Mouse (Mus musculus) lung, embryonic 16.5 days (tissue): Measurements from ENCODE around the gene Tpst2. TPM values are rescaled to one million over a fixed set of nuclear protein-coding genes. Genes with fewer than 3 reads are reported as not detected.

ENCODE experiments used
- ATAC-seq: fragments of 200-750 bp; cut with Nextera tagmentation; 2 replicates; pipeline ENCODE4 v1.8.0; 2017; ENCODE audit warnings: low read depth, mild to moderate bottlenecking, moderate library complexity
- H3K27ac ChIP-seq: fragments of 300-500 bp; sonication (generic); 2 replicates; pipeline ENCODE4 v1.5.1; 2014; ENCODE audit warnings: mild to moderate bottlenecking, control low read depth, low read length
- H3K27me3 ChIP-seq: fragments of 300-500 bp; sonication (generic); 2 replicates; pipeline ENCODE4 v1.6.1; 2014; ENCODE audit warnings: low read depth, low read length, mixed read lengths; ENCODE audit not compliant: control insufficient read depth, insufficient read depth
- H3K36me3 ChIP-seq: fragments of 300-500 bp; sonication (generic); 2 replicates; pipeline ENCODE4 v1.6.1; 2014; ENCODE audit warnings: low read length; ENCODE audit not compliant: control insufficient read depth, insufficient read depth
- H3K4me1 ChIP-seq: fragments of 300-500 bp; sonication (generic); replicated peaks from 2 replicates; pipeline ENCODE4 v1.6.1; 2014; ENCODE audit warnings: low read length, mixed read lengths; ENCODE audit not compliant: control insufficient read depth, insufficient read depth
- H3K4me2 ChIP-seq: fragments of 300-500 bp; sonication (generic); 2 replicates; pipeline ENCODE4 v1.6.1; 2014; ENCODE audit warnings: low read depth, low read length, control low read depth
- H3K4me3 ChIP-seq: fragments of 300-500 bp; sonication (generic); 2 replicates; pipeline ENCODE4 v1.5.1; 2014; ENCODE audit warnings: mild to moderate bottlenecking, low read length, control low read depth
- H3K9ac ChIP-seq: fragments of 300-500 bp; sonication (generic); 2 replicates; pipeline ENCODE4 v1.6.1; 2014; ENCODE audit warnings: low read length, control low read depth
- H3K9me3 ChIP-seq: fragments of 300-500 bp; sonication (generic); 2 replicates; pipeline ENCODE4 v1.6.1; 2016; ENCODE audit warnings: low read length; ENCODE audit not compliant: control insufficient read depth
- whole genome bisulfite sequencing: fragments of 180-500 bp; shearing (Covaris S2); extraction: QIAGEN DNeasy Blood & Tissue Kit; methylation state at CpG from one replicate; pipeline ENCODE4 v1.1.7; 2014; 5-methylcytosine and 5-hydroxymethylcytosine counted together
- polyA plus RNA-seq: library from polyadenylated mRNA; unstranded; fragments of >200 nt; fragmentation: Nextera tagmentation; extraction: Ambion mirVana; gene quantifications from 2 replicates; pipeline ENCODE4 v1.2.1, GENCODE M21; 2015

Tpst2 gene
- polyA plus RNA-seq, 1 experiment from 2014 or later: 67.9 TPM

DNA sequence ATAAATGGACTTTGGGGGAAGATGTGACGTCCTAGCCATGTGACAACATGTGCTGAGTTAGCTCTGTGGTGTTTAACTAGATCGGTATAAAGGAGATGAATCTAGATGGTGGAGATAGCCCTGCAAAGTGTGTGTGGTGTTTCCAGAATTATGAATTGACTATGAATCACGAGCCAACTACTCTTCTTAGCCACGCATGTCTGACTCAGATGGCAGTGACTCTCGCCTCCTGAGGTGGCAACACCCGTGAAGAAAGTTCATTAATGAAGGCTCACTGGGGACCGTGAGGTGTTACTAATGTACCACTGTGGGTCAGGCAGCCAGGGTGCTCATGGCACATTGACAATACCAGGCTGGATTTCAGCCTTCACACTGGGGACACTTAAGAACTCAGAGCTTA lies 12.4 kb upstream of the Tpst2 start:
- ATAC-seq: no peak
- H3K36me3 ChIP-seq: no peaks in the 10 kb centered on the region
- peaks cover 8% of the 10 kb centered on the region for H3K27me3 ChIP-seq
- 73% methylated on average over 7 of the region's 7 CpGs for WGBS
- no peaks in the 10 kb centered on the region for H3K9me3 ChIP-seq
- H3K27ac ChIP-seq: no peak overlapping the region
- H3K4me1 ChIP-seq: no peaks in the 10 kb centered on the region
- no peak overlapping the region for H3K9ac ChIP-seq
- H3K4me2 ChIP-seq: no peak overlapping the region
- no peak overlapping the region for H3K4me3 ChIP-seq

DNA sequence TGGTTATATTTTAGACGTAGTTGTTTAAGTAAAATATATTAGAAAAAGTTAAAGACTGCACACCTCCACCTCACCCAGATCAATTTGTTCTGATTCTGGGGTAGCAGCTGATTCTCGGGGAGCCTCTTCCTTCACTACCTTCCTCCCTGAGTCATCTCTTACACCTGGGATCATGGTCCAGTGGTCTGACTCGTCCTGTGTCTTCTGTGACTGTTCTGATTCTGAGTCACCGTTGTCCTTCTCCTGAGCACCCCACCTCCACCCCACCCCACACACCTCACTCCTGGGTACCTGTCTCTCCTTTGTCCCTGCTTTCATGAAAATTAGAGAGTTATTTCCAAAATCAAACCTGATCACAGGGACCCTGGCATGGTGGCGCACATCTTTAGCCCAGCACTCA lies 11.4 kb upstream of the Tpst2 start:
- Histone ChIP-seq H3K27ac (no peak overlapping the region), H3K36me3 (no peaks in the 10 kb centered on the region), H3K9me3 (no peaks in the 10 kb centered on the region), H3K4me2 (no peak overlapping the region), H3K27me3 (peaks cover 13% of the 10 kb centered on the region), H3K4me1 (no peaks in the 10 kb centered on the region), H3K4me3 (no peak overlapping the region), H3K9ac (no peak overlapping the region)
- WGBS: 78% methylated on average over 5 of the region's 5 CpGs
- ATAC-seq: no peak

GRCm38 (mm10) chr5:112265515-112265914 lies 11.0 kb upstream of the Tpst2 start:
- Histone ChIP-seq H3K4me2 (no peak overlapping the region), H3K36me3 (no peaks in the 10 kb centered on the region), H3K9me3 (no peaks in the 10 kb centered on the region), H3K27ac (no peak overlapping the region), H3K4me3 (no peak overlapping the region), H3K9ac (no peak overlapping the region), H3K4me1 (no peaks in the 10 kb centered on the region), H3K27me3 (peaks cover 13% of the 10 kb centered on the region)
- peak; percentile 58 for ATAC-seq
- WGBS: 6% methylated on average over 10 of the region's 10 CpGs

DNA sequence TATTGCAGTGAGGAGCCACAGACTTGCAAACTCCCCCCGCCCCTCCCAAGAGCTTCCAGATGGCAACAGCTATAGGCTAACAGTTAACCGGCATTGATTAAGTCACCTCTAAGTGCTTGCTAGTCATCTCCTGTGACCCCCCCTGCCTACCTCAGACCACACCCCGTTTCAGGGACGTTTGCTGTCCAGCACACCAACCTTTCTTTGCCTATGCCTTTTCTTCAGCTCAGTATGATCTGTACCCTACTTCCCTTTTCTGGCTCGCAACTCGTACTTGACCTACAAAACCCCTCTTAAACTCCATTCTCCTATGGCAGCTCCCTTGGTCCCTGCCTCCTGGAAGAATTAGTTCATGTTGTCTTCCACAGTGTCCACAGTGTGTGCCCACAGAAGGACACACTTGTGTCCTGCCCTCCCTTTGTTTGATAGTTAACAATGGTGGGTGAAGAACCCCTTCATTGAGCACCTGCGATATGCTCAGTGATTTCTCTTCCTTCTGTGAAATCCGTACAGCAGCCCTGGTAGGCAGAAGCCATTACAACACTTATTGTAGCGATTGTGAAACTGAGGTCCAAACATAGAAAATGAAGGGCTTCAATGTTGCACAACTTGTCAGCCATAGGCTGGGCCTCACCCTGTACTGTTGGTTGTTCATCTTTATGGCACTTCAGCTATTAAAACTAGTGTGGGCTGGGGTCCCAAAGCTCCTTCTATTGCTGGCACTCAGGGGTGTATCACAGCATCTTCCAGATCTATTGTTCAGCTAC lies 10.3 kb upstream of the Tpst2 start:
- WGBS: 48% methylated on average over 9 of the region's 9 CpGs
- H3K27ac ChIP-seq: no peak overlapping the region
- ATAC-seq: peak; percentile 22; the same call in 1 of the 2 replicates
- no peaks in the 10 kb centered on the region for H3K9me3 ChIP-seq
- H3K4me3 ChIP-seq: no peak overlapping the region
- H3K9ac ChIP-seq: no peak overlapping the region
- no peak overlapping the region for H3K4me2 ChIP-seq
- no peaks in the 10 kb centered on the region for H3K4me1 ChIP-seq
- no peaks in the 10 kb centered on the region for H3K36me3 ChIP-seq
- peaks cover 13% of the 10 kb centered on the region for H3K27me3 ChIP-seq

- peaks cover 13% of the 10 kb centered on the region for H3K27me3 ChIP-seq
- H3K4me3 ChIP-seq: no peak overlapping the region
- H3K4me2 ChIP-seq: no peak overlapping the region
- H3K4me1 ChIP-seq: peaks cover 3% of the 10 kb centered on the region; the same call in 1 of the 2 replicates
- H3K36me3 ChIP-seq: no peaks in the 10 kb centered on the region
- no peak overlapping the region for H3K27ac ChIP-seq
- H3K9me3 ChIP-seq: no peaks in the 10 kb centered on the region
- ATAC-seq: no peak
- 32% methylated on average over 24 of the region's 24 CpGs for WGBS
- H3K9ac ChIP-seq: no peak overlapping the region
These were observed 5.5 kb upstream of the Tpst2 start for GRCm38 (mm10) chr5:112270764-112271541.

DNA sequence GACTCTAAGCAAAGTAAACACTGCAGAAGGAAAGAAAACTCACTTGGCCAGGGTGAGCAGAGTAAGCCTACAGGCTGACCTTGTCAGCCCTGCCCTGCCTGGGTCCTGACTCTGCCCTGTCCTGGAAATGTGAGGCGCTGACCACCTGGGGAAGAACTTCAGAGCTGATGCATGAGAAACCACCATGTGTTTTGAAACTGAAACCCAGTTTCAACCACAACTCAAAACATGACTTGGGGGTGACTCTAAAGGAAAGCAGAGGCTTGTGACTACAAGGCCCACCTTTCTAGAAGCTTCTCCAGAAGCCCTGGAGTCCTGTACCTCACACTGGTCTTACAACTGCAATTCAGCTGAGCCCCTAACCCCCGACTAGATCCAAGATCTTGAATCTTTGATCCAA lies 3.6 kb upstream of the Tpst2 start:
- no peak overlapping the region for H3K4me2 ChIP-seq
- peaks cover 13% of the 10 kb centered on the region for H3K27me3 ChIP-seq
- no peak for ATAC-seq
- no peak overlapping the region for H3K9ac ChIP-seq
- peaks cover 9% of the 10 kb centered on the region for H3K4me1 ChIP-seq
- H3K9me3 ChIP-seq: no peaks in the 10 kb centered on the region
- H3K27ac ChIP-seq: no peak overlapping the region
- no peaks in the 10 kb centered on the region for H3K36me3 ChIP-seq
- 44% methylated on average over 2 of the region's 2 CpGs for WGBS
- no peak overlapping the region for H3K4me3 ChIP-seq

- peaks cover 6% of the 10 kb centered on the region; the same call in 1 of the 2 replicates for H3K27me3 ChIP-seq
- whole genome bisulfite sequencing: 48% methylated on average over 2 of the region's 2 CpGs
- no peaks in the 10 kb centered on the region for H3K9me3 ChIP-seq
- no peak overlapping the region for H3K27ac ChIP-seq
- H3K9ac ChIP-seq: no peak overlapping the region
- H3K4me2 ChIP-seq: no peak overlapping the region
- peaks cover 14% of the 10 kb centered on the region for H3K4me1 ChIP-seq
- no peaks in the 10 kb centered on the region for H3K36me3 ChIP-seq
- ATAC-seq: no peak
- no peak overlapping the region for H3K4me3 ChIP-seq
These were observed 2.6 kb upstream of the Tpst2 start for GRCm38 (mm10) chr5:112273746-112274463.

DNA sequence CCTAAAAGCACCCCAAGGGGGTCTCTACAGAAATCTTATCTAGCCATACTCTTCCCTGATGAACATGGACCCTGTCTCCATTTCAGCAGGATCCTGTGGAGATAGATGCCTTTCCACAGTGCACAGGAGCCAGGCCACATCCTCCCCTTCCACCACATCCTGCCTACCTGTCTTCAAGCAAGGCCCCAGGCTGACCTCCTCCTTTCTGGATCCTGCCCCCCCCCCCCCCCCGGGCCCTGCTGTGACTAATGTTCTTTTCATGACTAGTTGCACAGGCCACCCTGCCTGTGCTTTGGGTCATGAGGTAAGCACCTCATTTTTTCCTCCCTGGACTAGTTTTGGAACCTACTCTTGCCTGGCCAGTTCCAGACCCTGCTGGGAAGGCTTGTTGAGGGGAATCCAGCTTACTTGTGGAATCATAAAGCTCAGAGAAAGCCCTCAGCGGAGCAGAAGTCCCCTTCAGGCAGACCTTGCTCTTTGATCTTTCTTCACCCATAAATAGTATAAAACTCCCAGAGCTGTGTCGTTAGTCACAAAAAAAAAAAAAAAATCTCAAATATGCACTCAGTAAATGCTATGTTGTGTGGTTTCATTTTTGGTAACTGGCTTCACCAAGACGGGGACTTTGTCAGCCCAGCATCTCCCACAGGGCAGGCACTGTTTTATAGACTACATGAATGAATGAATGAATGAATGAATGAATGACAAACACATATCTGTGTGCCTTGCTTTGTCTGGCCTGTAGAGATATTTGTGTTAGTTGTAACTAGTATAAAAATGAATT lies 1.3 kb upstream of the Tpst2 start:
- no peaks in the 10 kb centered on the region for H3K36me3 ChIP-seq
- H3K4me2 ChIP-seq: peak overlapping the region; percentile 80
- peak overlapping the region; percentile 60; the same call in 1 of the 2 replicates for H3K4me3 ChIP-seq
- no peaks in the 10 kb centered on the region; the same call in 1 of the 2 replicates for H3K27me3 ChIP-seq
- ATAC-seq: no peak
- no peak overlapping the region for H3K27ac ChIP-seq
- no peak overlapping the region; the same call in 1 of the 2 replicates for H3K9ac ChIP-seq
- WGBS: 40% methylated on average over 4 of the region's 4 CpGs
- H3K4me1 ChIP-seq: peaks cover 14% of the 10 kb centered on the region
- H3K9me3 ChIP-seq: no peaks in the 10 kb centered on the region
